Mouse (Mus musculus) testis, adult 2 months (tissue): ENCODE measurements around the gene Olfr95.

Experiments
- CTCF ChIP-seq: fragments of 200-500 bp; IDR thresholded peaks from 2 replicates; pipeline ENCODE4 v1.5.1; 2012; ENCODE audit warnings: low read depth, mild to moderate bottlenecking, inconsistent platforms, low read length, moderate library complexity; ENCODE audit not compliant: control insufficient read depth, insufficient read depth, insufficient replicate concordance
- POLR2A ChIP-seq: fragments of 200-500 bp; IDR thresholded peaks from 2 replicates; pipeline ENCODE4 v1.6.1; 2012; ENCODE audit warnings: low read depth, mild to moderate bottlenecking, inconsistent platforms, low read length, moderate library complexity; ENCODE audit not compliant: control insufficient read depth

- no peak for TF ChIP-seq CTCF
- no peak for TF ChIP-seq POLR2A
These were observed 36.5 kb upstream of the Olfr95 start for GRCm38 (mm10) chr17:37249460-37249859.
